Mouse (Mus musculus): Measurements from ENCODE around the gene Olfr1346. TPM values are rescaled to one million over a fixed set of nuclear protein-coding genes. Genes with fewer than 3 reads are reported as not detected.
"Not testable (repeated sequence)": the region's sequence is repeated elsewhere in the genome, so short reads cannot be mapped to it uniquely, and the experiment has no call there.

The Olfr1346 gene
- total RNA-seq (2021): not detected
- long read RNA-seq, experiment 1: 0 reads
- long read RNA-seq, experiment 2: 0 reads

DNA sequence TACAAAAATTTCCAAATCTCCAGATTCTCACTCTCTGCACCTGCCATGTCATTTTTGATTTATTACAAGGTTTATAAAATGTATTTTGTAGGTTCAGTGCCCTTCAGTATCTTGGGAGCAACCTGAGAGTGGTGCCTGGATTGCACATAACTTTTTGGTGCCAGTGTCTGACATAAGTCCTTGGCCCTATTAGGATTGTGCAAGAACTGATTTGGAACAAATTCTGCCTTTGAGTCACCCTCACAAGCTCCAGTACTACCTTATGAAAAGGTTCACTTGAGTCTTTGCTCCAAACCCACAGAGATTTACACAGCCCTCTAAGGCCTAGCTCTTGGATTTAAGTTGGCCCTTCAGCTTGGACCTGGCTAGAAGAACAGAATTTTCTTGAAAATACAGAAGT, at the start of gene Olfr1346:
Gene Olfr1346 (plus strand): TSS at position 151 of the 400 bp plus-strand sequence.
- intact Hi-C loops (cut with DNase I): no loop called here
- TF ChIP-seq CTCF (IDR thresholded peaks at IDR 0.05): no peak
- no peak within 1 kb of the TSS for H3K27ac ChIP-seq
- DNase-seq: no peak
- H3K4me3 ChIP-seq: no peak within 1 kb of the TSS

DNA sequence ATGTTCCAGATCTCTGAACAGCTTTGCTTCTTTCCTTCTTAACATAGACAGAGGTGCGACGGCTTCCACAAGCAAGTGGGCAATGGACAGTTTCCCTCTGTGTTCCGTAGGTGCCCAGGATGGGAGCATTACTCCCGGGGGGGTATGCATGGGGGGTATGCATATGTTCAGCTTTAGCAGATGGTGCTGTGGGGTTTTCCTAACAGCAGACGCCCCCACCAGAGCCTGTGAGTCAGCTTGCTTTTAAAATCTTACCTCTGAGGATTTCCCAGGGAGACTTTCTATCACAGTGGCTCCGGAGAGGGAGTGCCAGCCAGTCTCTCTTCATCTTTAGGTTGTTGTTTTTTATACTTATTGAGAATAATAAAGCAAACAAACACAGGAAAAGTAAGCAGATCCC, 47.0 kb upstream of the Olfr1346 start:
- TF ChIP-seq CTCF (IDR thresholded peaks at IDR 0.05): no peak
- Histone ChIP-seq H3K4me3 (no peak overlapping the region), H3K27ac (no peak overlapping the region)
- no peak for DNase-seq
- intact Hi-C loops (cut with DNase I): no loop called here

DNA sequence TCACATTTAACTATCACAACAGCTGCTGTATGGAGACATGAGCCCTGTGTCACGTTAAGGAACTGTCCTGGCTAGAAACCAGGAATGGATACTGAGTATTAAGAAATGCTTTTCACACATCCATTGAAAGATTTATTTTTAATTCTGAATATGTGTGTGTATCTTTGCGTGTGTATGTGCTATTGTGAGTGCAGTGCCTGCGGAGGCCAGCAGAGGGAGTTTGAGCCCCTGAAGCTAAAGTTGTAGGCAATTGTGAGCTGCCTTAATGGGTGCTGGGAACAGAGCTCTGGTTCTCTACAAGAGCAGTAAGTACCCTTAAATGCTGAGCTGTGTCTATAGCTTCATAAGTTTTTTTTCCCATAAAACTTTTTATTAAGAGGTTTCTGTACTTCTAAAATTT, 37.5 kb upstream of the Olfr1346 start:
- no peak for DNase-seq
- intact Hi-C loops (cut with DNase I): no loop called here
- no peak overlapping the region for H3K27ac ChIP-seq
- TF ChIP-seq CTCF (IDR thresholded peaks at IDR 0.05): peak; percentile 13; the same call in 1 of the 2 replicates
- no peak overlapping the region for H3K4me3 ChIP-seq

DNA sequence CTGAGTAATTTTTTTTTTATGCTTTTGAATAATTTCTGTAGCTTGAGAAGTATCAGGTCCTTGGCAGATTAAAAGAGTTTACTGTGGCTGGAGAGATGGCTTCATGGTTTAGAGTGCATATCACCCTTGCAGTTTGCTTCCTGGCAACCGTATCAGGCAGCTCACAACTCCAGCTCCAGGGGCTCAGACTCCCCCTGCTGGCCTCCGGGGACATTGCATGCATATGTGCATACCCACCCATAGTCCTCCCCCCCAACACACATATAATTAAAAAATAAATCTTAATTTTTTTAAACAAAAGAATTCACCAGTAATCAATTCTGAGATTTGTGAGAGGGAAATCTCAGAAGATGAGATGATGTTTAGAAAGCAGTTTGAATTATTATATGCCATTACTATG, 36.6 kb upstream of the Olfr1346 start:
- TF ChIP-seq CTCF (IDR thresholded peaks at IDR 0.05): peak; percentile 69
- intact Hi-C loops (cut with DNase I): loop anchor here (1.0 to 5.0 kb wide), 2 partner anchors 71 to 487 kb away; no protein-coding TSS in a partner anchor
- H3K4me3 ChIP-seq: no peak overlapping the region
- H3K27ac ChIP-seq: no peak overlapping the region
- DNase-seq: peak; percentile 28

DNA sequence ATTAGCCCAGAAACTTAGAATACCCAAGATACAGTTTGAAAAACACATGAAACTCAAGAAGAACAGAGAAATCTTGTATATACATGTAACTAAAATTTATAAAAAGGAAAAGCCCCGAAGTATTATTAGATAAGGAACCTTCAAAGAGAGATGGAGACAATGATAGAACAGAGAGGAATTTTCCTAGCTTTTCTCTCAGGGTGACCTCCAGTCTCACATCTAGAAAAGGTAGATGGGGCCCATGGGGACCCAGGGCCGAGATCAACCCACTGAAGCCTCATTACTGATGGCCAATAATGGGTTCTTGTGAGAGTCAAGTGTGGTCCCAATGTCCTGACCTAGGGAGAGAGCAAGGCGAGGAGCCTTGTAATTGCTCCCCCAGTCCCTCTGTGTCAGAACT, 28.5 kb upstream of the Olfr1346 start, which contains the start of gene Olfr1344:
Gene Olfr1344 (plus strand): TSS at position 301 of the 400 bp plus-strand sequence.
- Histone ChIP-seq H3K27ac (no peak within 1 kb of the TSS), H3K4me3 (no peak within 1 kb of the TSS)
- no peak for DNase-seq
- intact Hi-C loops (cut with DNase I): loop anchor here (5.0 kb wide), 1 partner anchor 499 kb away; no protein-coding TSS in a partner anchor
- no peak for TF ChIP-seq CTCF (IDR thresholded peaks at IDR 0.05)

DNA sequence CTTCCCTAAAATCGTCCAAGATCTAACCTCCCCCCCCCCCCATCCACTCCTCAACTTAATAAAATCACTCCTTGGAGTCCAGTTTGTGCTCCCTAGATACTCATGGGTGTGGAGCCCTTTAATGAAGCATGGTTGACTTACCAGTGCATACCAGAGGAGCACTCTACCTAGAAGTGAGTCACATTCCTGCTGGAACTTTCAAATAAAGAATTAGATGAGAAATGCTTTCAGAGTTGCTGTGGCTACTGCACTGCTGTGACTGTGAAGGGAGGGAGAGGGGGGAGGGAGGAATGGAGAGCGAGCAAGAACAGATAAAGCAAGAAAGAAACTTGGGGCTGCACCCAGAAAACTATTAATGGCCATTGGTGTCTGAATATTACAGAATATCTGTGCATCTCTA, 25.7 kb upstream of the Olfr1346 start:
- intact Hi-C loops (cut with DNase I): no loop called here
- Histone ChIP-seq H3K27ac (no peak overlapping the region), H3K4me3 (no peak overlapping the region)
- DNase-seq: no peak
- TF ChIP-seq CTCF (IDR thresholded peaks at IDR 0.05): no peak

DNA sequence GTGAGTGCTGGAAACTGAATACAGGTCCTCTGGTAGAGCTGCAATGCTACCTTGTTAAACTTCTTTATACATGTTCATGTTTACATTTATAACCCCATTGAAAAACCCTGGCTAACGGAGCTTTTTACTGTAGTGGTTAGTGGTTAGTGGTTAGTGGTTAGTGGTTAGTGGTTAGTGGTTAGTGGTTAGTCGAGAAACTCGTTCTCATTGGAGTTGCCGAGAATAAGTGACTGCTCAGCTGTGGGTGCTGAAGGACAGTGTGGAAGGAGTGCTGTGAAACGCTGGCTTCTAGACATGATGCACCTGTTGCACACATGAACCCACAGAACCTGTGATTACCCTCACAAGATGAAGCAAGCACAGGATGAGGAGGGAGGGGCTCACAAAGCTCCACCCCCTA, 19.1 kb upstream of the Olfr1346 start:
- intact Hi-C loops (cut with DNase I): no loop called here
- no peak for TF ChIP-seq CTCF (IDR thresholded peaks at IDR 0.05)
- no peak for DNase-seq
- Histone ChIP-seq H3K4me3 (no peak overlapping the region), H3K27ac (no peak overlapping the region)

DNA sequence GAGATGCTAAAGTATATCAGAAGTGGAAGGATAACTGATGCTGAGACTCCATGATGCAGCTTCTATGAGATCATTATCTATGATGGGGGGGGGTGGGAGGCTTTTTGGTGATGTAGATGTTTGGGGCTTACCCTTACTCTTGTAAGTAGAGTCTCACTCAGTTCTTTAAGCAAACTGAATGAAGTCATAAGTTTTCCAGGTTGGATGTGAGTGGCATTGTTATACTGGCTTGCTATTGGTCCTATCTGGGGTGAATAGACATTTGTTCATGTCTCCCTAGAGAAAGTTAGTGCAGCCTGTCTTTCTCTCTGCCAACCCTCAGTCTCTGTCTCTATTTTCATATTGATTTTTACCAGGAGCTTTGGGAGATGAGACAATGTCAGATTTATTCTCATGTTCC, 11.0 kb upstream of the Olfr1346 start, which contains the start of gene Olfr1336:
Gene Olfr1336 (plus strand): TSS at position 301 of the 400 bp plus-strand sequence.
- intact Hi-C loops (cut with DNase I): no loop called here
- H3K27ac ChIP-seq: no peak within 1 kb of the TSS
- DNase-seq: no peak
- no peak for TF ChIP-seq CTCF (IDR thresholded peaks at IDR 0.05)
- no peak within 1 kb of the TSS for H3K4me3 ChIP-seq

DNA sequence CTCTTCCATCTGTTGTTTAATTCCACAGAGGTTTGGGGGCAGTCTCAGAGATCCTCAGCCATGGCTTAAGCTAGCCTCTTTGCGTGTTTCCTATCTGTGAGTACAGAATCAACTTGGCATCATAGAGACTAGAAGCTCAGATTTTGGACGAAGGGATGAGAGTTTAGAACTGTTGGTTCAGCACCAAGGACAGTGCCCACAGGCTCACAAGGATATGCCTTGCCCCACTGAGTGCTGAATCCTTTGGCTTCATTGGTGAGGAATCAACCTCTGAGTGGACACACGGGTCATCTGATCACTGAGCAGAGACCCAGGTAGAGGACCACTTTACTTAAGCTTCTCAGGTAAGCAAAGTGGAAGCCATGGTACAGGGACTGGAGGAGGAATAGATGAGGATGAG, 10.5 kb upstream of the Olfr1346 start:
- DNase-seq: no peak
- Histone ChIP-seq H3K4me3 (no peak overlapping the region), H3K27ac (no peak overlapping the region)
- TF ChIP-seq CTCF (IDR thresholded peaks at IDR 0.05): no peak
- intact Hi-C loops (cut with DNase I): no loop called here

DNA sequence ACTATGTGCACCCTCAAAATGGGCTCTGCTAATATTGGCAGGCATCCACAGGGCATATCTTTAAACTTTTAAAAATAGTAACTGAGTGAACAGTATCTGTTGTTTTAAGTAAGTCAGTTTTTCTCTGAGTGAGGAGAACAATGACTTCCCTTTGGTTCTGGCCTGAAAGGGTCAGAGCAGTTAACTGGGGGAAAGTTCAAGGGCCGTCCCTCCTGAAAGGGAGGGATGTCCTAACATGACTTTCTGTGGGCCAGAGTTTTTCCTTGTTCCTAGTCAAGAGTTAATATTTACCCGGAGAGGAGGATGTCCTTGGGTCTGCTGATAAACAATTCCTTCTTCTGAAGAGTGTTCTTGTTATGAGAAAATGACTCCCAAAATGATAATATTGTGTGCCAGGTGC, 10.7 kb downstream of the Olfr1346 start:
- H3K27ac ChIP-seq; DNase-seq; H3K4me3 ChIP-seq; intact Hi-C loops (cut with DNase I): not testable (repeated sequence)

DNA sequence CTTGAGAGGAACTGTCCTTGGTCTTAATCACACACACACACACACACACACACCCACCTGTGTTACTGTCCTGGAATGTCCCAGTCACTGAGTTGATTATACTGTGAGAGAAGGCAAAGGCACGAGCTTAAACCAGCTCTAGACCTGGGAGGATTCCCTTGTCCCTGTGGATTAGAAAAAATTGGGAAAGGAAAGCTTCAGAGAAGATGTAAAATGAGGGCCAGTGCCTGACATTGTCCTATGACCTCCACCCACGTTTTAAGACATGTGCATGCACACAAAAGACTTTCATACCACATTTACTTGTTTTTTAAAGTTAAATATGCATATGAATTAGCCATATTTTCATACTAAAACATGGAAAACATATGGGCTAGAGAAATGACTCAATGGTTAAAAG, 19.9 kb downstream of the Olfr1346 start, which contains the start of gene Olfr5:
Gene Olfr5 (minus strand): TSS at position 101 of the 400 bp plus-strand sequence.
- Histone ChIP-seq H3K4me3 (no peak within 1 kb of the TSS), H3K27ac (no peak within 1 kb of the TSS)
- no peak for DNase-seq
- TF ChIP-seq CTCF (IDR thresholded peaks at IDR 0.05): no peak
- intact Hi-C loops (cut with DNase I): no loop called here

DNA sequence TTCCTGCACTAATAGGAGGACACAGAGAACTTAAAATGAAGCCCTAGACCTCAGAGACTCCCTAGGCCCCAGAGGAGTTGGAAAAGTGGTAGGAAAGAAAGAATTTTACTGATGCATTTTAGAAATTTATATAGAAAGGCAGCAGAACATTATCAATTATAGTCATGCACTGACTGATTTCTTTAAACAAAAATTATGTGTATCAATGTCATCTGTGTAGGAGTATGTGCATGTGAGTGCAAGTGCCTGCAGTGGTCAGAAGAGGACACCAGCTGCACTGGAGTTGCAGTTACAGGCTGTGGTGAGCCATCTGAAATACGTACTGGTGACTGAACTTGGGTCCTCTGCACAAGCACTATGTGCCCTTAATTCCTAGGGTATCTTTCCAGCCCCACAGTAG, 32.8 kb downstream of the Olfr1346 start, which contains the start of gene Olfr1347:
Gene Olfr1347 (minus strand): TSS at position 101 of the 400 bp plus-strand sequence.
- Histone ChIP-seq H3K27ac (no peak within 1 kb of the TSS), H3K4me3 (no peak within 1 kb of the TSS)
- intact Hi-C loops (cut with DNase I): no loop called here
- DNase-seq: no peak
- TF ChIP-seq CTCF (IDR thresholded peaks at IDR 0.05): no peak

DNA sequence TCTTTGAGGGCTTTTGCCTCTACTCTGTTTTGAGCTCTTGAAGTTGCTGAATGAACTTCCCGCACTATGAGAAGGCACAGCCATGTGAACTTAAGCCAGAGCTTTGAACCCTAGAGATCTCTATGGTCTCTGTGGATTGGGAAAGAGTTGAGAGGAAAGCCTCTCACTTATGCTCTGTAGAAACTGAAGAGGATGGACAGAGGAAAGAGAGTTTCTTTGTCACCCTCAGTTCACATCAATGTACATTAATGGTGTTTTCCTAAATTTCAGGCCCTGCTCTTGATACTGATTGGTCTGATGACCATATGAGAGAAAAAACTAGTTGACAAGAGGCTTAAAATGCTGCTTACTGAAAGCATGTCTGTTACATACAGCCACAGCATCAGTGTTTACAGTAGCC, 41.7 kb downstream of the Olfr1346 start, which contains the start of gene Olfr1348:
Gene Olfr1348 (minus strand): TSS at position 101 of the 400 bp plus-strand sequence.
- no peak for TF ChIP-seq CTCF (IDR thresholded peaks at IDR 0.05)
- H3K4me3 ChIP-seq: no peak within 1 kb of the TSS
- DNase-seq: no peak
- intact Hi-C loops (cut with DNase I): loop anchor here (5.0 kb wide), 1 partner anchor 374 kb away; no protein-coding TSS in a partner anchor
- no peak within 1 kb of the TSS for H3K27ac ChIP-seq

DNA sequence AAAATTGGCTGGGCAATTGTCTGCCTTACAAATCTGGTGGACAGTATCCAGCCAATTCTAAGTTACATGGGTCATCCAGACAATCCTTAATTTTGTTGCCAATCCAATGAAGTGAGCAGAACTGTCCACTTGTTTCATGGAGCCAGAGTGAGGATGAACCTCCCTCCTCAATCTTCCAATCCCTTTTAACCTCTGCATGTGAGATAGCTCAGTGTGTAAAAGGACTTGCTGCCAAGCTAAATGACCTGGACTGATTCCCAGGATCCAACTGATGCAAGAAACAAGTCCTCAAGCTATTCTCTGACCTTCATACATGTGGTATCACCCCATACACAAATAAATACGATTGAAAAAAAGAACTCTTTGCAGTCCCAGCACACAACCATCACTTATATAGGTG, 54.8 kb downstream of the Olfr1346 start:
- intact Hi-C loops (cut with DNase I): no loop called here

More for the DNA sequence above, 54.8 kb downstream of the Olfr1346 start:
- H3K4me3 ChIP-seq: no peak overlapping the region
- H3K27ac ChIP-seq: no peak overlapping the region
- no peak for DNase-seq
- no peak for TF ChIP-seq CTCF (IDR thresholded peaks at IDR 0.05)

Data from gastrocnemius, adult 2 months (tissue).